Mouse (Mus musculus) liver, adult 2 months (tissue): ENCODE measurements at regions not wholly inside any gene's neighbourhood (a gene's known extent, or its start where the extent isn't known, plus 50 kb on each side); places are given as distances from the start of the nearest gene placed in this dataset.

Experiments
- CTCF ChIP-seq: fragments of 200-500 bp; IDR thresholded peaks from 2 replicates; pipeline ENCODE4 v1.5.1; 2011; ENCODE audit warnings: low read depth, low read length, control low read depth
- POLR2A ChIP-seq: fragments of 200-500 bp; IDR thresholded peaks from 2 replicates; pipeline ENCODE4 v1.6.1; 2011; ENCODE audit warnings: low read length, control low read depth; ENCODE audit not compliant: insufficient read depth; ENCODE audit errors: extremely low read depth

GRCm38 (mm10) chr3:34331889-34332276, 250.8 kb upstream of the Dnajc19 start:
- TF ChIP-seq POLR2A: no peak
- TF ChIP-seq CTCF: no peak
